Mouse (Mus musculus) megakaryocyte, adult 5-6 weeks (primary cell): ENCODE measurements around the gene Zbtb16. TPM values are rescaled to one million over a fixed set of nuclear protein-coding genes. Genes with fewer than 3 reads are reported as not detected.
A peak's percentile ranks its signal among the peaks of the same experiment; 100 is the strongest.

Source experiments
- ATAC-seq: 2 replicates; pipeline ENCODE4 v1.8.0; 2016; ENCODE audit warnings: mild to moderate bottlenecking, inconsistent platforms; ENCODE audit not compliant: poor library complexity, severe bottlenecking
- total RNA-seq, 2 experiments: library from RNA; stranded (forward) in 1 of 2; stranded (reverse) in 1 of 2; fragments of 153-499, 151-499 nt in 1 of 2; fragments of 221-1000, 200-1000 nt in 1 of 2; gene quantifications; 2 replicates each; pipeline versions ENCODE4 v1.2.3 to v1.2.4; 2015 to 2017

Zbtb16 gene
- total RNA-seq, 2 experiments from 2014 or later: 1.9 to 2.2 TPM

GRCm38 (mm10) chr9:48649098-48649766 lies 186.8 kb downstream of the Zbtb16 start:
- ATAC-seq: peak; percentile 65

DNA sequence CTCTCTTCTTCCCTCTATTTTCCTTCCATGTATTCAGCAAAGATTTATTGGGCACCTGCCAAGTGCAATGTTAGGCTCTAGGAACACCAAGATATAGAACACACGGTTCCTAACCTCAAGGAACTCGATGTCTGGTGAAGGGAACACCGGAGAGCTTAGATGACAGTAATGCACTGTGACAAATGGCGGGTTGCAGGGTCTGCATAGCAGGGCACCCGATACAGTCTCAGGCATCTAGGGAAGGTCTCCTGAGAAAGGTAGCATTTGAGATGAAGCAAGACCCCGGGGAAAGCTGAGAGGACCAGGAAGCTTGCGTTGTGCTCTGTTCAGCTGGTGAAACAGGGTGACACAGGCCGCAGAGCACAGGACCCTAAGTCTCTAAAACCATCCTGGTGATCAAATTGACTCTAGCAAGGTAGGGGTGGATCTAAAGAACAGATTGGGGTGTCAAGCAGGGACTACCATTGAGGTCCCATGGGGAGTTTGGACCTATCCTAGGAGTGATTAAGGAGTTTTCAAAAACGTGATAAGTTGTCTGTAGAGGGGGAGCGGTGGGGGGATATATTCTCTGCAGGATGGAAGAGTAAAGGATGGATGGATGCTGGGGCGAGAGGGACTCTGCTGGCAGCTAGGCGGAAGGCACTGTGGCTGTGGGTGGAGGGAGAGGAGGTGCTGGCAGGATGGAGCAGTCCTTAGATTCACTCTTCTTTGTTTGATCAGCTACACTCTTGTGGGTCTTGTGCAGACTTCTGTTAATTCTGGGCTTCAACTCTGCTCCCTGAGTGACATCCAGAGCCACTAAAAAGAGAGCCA lies 187.5 kb downstream of the Zbtb16 start:
- no peak for ATAC-seq

DNA sequence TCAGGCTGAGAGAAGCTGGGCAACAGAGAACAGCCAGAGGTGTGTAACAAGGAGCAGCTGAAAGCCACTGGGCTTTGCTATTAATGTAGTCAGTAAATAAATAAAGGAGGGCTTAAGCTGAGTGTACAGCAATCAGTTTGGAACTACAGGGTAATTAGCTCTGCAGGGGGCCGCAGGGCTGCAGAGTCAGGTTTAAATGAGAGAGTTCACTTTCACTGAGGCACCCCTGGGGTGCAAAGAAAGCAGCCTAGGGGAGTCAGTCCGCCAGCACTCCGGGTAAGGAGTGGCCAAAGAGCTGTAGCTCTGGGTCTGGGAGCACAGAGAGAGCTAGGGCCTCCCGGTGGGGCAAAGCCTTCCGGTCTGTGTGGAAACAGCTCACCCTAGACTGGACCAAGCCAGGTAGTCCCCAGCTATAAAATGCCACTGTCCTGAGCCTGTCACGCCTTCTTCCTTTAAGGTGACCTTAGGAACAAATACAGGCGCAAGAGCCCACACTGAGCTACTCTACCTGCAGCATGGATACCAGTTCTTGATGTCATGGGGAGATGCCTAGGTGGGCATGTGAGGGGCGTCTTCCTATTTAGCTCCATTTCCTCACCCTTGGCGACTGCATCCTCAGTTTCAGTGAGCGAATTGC lies 188.3 kb downstream of the Zbtb16 start:
- no peak for ATAC-seq

DNA sequence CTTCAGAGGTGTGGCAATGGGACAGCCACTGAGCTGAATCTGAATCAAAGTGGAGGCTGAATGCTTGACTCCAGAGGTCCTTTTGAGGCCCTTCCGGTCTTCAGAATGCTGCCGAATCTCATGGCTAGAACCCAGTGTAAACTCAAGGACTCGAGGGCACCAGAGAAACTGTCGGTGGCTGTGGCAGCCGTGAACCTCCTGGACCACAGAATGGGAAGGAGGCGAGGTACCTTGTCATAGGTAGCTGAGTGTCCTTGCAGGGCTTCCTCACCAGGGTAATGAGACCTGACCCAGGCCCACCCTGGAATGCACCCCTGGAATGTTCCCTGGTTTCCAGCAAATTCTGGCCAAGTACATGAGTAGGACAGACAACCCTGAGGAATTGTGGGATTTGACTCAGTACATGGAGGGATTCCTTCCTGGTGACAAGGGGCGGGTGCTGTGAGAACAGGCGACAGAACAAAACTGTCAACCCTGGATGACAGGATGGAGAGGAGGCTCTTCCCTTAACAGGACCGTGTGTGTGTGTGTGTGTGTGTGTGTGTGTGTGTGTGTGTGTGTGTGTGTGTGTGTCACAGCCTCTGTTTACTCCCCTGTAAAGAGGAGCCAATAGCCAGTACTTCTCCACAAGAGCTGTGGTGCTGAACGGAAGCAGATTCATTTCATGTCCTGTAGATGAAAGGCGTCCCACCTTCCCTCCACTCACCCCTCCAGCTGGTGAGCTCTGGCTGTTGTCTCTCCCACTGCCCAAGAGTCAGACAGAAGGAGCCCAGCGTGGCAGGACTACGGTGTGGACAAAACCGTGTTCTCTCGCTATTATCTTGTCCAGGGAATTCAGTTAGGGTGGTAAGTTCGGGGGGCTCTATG lies 189.0 kb downstream of the Zbtb16 start:
- ATAC-seq: no peak

GRCm38 (mm10) chr9:48646251-48646650 lies 189.8 kb downstream of the Zbtb16 start:
- peak; percentile 72 for ATAC-seq

GRCm38 (mm10) chr9:48645648-48646126 lies 190.3 kb downstream of the Zbtb16 start:
- no peak for ATAC-seq

- ATAC-seq: peak; percentile 73
These were observed 190.9 kb downstream of the Zbtb16 start for GRCm38 (mm10) chr9:48644926-48645647.

- no peak for ATAC-seq
These were observed 191.6 kb downstream of the Zbtb16 start for GRCm38 (mm10) chr9:48644376-48644775.

GRCm38 (mm10) chr9:48641636-48642035 lies 194.4 kb downstream of the Zbtb16 start:
- ATAC-seq: no peak

GRCm38 (mm10) chr9:48640881-48641280 lies 195.1 kb downstream of the Zbtb16 start:
- no peak for ATAC-seq

DNA sequence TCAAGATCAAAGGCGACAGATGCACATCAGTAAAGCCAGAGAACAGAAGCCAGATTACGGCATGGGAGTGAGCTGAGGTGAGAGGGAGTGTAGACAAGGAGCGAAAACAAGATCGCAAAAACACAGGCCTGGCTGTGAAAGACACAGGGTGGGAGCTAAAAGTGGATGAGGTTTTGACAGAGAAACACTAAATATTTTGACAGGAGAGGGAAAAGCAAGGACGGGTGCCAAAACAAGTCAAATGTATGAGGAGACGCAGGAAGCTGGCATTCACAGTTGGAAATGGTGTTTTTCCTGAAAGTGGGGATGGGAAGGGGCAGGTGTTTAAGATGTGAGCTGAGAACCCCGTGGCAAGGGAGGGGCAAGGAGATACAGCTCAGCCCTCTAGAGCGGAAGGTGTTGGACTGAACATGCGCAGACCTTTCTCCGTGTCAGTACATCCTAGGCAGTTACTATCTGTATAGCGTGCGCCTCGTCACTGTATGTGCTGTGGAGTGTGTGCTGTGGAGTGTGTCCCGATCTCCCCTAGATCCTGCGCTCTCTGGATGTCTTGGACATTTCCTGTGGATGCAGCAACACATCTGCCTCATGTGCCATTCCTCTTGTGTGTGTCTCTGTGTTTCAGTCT lies 197.7 kb downstream of the Zbtb16 start:
- ATAC-seq: no peak

- no peak for ATAC-seq
These were observed 198.9 kb downstream of the Zbtb16 start for GRCm38 (mm10) chr9:48637161-48637560.

DNA sequence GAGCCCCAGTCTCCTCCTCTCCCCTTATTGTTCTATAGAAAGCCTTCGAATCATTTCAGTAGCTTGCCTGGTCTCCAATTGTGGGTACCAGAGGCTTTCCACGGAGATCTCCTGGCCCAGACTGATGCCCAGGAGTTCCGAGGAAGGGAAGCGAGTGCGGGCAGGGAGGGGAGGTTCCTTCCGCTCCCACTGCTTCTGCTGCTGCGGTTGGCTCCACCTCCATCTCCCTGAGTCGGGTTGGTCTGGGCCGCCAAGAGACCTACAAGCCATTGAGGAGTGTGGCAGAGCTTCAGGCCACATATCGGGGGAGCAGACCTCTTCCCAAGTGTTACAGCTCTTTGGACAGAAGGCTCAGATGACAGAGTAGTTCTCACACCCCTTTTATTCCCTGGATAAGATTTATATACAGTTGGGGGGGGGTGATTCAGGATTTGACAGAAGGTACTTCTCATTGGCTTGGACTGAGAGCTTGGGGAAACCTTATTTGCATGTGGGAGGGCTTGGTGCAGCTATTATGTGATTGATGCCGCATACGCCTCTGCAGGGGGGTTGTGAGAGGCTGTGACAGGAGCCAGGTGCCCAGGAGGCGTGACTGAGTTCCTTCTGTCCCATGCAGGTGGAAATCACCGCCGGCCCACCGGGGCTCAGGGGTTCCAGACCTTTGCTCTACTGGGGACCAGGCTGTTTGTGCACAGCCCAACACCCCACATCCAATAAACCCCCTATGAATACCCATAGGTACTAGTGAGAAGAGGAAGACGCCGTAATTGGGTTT lies 200.3 kb downstream of the Zbtb16 start:
- no peak for ATAC-seq

DNA sequence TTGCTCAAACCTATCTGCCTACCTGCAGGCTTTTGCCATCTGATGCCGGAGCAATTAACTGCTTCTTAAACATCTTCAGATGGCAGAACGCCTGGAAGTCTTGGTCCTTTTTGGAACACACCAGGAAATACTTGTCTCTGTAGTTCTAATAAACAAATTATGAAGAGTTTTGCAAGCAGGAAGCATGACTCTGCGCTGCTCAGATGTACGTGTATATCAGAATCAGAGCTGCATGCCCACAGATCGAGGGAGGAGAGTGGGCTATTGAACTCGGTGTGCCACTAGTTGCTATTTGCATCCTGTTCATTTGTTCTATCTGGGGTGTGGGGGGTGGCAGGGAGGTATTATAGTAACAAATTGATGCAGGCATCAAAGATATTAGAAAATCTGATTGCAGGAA lies 202.9 kb downstream of the Zbtb16 start:
- no peak for ATAC-seq

DNA sequence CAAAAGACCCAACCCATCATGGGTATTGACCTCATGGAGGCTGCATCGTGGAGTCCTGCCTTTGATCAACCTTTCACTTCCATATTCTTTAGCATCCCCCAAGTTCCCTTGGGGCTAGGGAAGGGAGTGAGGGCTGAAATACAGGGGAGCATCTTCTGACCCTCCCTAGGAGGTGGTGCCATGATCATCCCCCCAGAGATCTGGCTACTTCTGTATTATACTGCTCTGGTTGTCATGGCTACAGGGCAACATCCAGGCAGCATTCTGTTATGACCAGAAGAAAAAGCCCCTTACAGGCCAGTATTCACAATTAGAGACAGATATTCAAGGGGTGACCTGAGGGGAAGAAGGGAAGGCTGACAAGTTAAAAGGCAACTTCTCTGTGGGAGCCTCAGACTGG lies 216.8 kb downstream of the Zbtb16 start:
- no peak for ATAC-seq

DNA sequence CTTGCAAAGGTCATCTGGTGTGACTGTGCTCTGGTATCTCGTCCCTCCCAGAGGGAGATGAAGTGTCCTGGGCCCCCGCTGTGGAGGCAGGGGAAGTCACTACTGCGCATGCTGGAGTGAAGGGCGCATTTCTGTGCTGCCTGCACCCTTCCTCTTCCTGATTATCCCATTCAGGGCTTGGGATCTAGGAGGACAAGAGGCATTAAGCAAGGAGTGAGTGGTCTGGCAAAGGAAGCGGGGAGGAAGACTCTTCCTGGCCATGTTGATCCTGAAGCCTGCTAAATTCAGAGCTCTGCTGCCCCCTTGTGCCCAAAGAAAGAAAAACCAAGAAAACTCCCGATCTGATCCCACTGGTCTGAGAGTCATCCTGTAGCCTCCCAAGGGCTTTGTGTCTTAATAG lies 217.4 kb downstream of the Zbtb16 start:
- ATAC-seq: peak; percentile 87

DNA sequence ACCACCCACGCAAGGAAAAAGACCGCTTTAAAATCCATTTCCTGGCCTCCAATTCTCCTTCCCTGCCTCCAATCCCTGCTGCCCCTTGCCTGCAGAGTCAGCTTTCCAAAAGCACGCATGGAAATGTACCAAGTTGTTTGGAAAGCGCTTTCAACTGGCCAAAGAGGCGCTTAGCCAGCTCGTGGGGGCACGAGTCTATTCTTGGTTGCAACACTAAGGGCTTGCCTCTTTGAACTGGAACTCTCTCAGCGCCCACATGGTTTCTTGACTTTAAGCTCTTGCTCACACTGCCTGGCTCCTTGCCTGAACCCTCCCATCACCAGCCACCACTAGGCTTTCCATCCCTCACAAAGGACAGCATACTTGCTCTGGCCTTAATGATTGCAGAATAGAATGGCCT lies 217.9 kb downstream of the Zbtb16 start:
- 0 out of 2 replicates have a peak, but pooled peaks have one; percentile 18 for ATAC-seq

- ATAC-seq: no peak
These were observed 218.5 kb downstream of the Zbtb16 start for GRCm38 (mm10) chr9:48617511-48618010.

DNA sequence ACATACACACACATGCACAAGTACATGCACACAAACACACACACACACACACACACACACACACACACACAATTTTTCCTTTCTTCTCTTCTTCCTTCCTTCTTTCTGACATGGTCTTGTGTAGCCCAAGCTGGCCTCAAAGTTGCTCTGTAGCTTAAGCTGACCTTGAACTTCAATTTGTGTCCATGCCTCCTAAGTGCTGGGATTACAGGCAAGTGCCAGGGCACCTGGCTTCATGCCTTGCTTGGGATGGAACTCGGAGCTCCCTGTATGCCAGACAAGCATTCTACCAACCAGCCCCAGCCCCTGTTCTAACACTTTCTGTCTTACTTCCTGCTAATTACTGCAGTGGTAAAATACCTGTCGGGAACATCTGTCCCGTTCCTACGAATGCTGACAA lies 222.8 kb downstream of the Zbtb16 start:
- no peak for ATAC-seq
